Mouse (Mus musculus) lung, postnatal 25 days (tissue): ENCODE measurements around the gene Rtn4rl1.
"Not testable (repeated sequence)": the region's sequence is repeated elsewhere in the genome, so short reads cannot be mapped to it uniquely, and the experiment has no call there.

Source experiments
- DNase-seq: peaks from one replicate; pipeline ENCODE4 v3.0.0; 2022; ENCODE audit warnings: low spot score

The Rtn4rl1 gene

GRCm38 (mm10) chr11:75278115-75278514, 84.5 kb downstream of the Rtn4rl1 start:
- no peak for DNase-seq

- no peak for DNase-seq
Measured at GRCm38 (mm10) chr11:75279013-75279341, 85.4 kb downstream of the Rtn4rl1 start.

GRCm38 (mm10) chr11:75279342-75280065, 85.9 kb downstream of the Rtn4rl1 start:
- DNase-seq: no peak

DNA sequence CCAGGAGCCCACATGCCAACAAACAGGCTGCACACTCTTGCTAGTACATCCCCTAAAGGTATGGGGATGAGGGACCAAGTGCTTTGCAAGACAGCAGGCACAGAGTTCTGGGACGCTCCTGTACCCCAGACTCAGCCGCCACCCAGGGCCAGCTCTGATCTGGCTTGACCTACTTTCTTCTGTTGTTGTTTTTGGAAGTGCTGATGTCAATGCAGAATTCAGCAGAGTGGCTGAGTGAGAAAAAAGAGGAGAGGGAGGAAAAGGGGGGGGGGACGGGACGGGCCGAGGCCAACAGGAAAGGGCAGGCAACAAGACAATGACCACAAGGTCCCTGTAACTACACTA, 86.5 kb downstream of the Rtn4rl1 start:
- no peak for DNase-seq

DNA sequence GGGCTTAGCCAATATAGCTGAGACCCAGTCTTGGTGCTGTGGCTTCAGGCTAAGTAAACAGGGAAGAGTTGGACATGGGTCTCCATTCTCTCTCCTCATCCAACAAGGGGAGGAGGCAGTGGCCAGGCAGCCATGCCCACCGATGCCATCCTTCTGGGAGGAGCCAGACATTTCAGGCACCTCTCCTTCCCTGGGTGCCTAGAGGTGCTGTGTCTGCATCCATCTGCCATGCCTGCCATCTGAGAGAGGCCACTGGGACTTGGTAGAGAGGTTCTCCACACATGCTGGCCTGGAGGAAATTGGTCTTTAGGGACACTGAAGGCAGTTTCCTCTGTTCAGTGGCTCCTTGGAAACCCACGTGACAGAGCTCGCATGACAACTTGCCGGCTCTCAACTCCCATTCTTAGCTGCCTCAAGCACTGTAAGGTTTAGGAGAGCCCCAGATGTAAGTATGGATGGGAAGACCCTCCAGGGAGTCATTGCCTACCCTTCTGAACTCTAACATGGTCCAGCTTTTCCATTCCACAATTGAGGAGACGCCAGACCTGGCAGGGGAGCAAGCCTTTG, 86.9 kb downstream of the Rtn4rl1 start:
- no peak for DNase-seq

DNA sequence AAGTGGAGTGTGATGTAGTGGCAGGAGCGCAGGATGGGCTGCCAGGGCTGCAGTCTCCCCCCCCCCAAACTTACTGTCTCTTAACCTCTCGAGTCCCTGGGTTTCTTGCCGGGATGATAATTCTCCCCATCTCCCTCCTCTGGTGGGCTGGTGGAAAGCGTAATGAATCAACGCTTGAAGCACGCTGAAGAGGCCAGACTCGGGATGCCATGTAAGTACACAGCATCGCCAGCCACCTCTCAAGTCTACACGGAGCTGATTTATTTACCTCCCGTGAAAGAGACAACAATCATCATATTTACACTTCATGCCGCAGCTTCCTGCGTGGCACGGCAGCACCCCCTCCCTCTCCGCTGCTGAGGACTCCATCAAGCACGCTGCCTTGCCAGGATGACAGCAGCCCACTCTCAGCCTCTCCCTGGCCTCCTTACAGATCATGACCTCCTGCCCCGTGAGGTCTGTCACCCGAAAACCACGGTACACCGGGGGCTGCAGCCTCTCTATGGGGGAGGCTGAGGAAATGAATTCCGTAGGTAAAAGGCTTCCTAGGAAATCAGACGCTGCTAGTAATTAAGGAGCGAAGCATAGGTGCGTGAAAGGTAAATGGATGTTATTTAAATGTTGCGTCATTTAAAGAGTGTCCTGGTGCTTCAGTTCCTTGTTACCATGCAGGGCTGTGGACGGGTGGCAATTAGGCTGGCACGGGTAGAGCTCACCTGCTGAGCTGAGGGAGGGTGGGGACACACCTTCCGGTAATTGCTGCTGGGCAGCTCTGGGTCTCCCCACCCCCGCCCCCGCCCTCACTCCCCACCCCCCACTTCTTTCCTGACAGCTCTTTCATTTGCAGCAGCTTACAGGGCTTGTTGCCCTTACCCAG, 88.0 kb downstream of the Rtn4rl1 start:
- no peak for DNase-seq

DNA sequence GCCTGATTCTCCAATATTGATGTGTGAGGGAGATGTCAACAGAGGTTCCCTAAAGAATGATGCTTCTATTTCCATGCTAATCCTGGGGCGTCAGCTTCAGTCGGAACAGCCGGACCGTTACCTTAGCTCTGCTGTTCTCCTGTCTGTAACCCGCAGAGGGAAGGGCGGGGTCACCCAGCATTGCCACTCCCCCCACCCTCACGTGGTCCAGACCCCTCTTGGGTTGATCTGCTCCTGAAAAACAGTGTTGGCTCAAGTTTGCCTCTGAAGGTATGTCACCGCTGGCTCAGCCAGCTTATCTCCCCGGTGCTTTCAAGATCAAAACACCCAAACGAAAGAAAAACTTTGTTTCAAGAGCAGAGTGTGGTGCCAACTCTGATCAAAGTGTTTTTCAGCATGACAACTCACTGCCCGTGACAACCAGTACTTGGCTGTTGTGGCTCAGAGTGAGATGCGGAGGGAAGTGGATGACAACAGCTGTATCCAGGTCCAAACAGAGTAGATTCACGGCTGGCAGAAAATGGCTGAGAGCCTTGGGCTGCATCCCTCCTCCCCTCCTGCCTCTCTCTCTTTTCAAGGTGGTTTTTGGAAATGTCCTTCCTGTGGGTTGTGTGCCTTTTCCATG, 89.0 kb downstream of the Rtn4rl1 start:
- peak; percentile 42 for DNase-seq

GRCm38 (mm10) chr11:75283784-75284183, 90.2 kb downstream of the Rtn4rl1 start:
- DNase-seq: not testable (repeated sequence)

DNA sequence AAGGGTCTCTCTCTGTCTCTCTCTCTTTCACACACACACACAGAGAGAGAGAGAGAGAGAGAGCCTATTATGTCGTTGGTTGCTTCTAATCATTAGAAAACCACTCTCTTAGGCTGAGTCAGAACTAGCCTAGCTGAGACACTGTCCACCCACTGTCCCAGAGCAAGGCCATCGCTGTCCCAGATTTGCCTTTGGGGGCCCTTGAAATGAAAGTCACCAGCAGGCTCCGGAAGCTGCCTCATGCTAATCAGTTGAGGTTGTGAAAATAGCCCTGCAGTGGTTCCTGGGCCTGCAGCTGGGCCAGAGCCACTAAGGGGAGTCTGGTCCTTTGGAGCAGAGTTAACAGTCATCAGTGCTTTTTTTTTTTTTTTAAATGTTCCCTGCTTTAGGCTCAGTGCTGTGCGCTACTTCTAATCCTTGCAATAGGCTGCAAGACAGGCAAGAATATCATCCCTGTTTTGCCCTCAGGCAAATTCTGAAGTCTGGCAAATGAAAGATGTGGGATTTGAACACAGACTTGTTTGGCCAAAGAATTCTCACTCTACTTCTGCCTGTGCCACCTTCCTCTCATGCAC, 92.4 kb downstream of the Rtn4rl1 start:
- no peak for DNase-seq

DNA sequence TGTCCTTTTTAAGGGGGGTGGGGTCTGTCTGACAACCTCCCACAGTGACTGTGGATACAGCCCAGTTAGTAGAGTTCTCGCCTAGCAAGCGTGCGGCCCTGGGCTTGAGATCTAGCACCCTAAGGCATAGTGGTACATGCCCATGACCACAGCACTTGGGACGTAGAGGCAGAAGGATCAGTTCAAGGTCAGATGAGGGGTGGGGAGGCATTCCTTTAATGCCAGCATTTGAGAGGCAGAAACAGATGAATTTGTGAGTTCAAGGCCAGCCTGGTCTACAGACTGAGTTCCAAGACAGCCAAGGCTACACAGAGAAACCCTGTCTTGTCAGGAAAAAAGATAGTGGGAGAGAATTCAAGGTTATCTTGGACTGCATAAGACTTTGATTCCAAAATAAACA, 93.3 kb downstream of the Rtn4rl1 start:
- no peak for DNase-seq

DNA sequence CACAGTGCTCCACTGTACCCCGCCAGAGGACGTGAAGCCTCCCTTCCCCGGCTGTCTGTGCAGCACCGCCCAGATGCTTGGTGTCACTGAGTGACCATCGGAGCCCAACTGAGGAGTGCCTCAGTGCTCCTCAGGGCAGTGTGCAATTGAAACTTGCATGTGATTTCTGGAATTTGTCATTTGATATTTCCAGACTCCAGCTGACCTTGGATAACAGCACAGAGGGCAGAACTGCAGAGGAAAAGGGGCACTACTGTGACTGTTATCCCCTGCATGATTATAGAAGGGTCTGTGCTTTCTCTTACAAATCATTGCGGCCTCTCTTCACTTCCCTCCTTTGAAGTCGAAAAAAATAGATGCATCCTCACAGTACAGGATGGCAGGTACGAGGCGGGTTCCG, 94.4 kb downstream of the Rtn4rl1 start:
- DNase-seq: no peak

GRCm38 (mm10) chr11:75288517-75288916, 94.9 kb downstream of the Rtn4rl1 start:
- no peak for DNase-seq

DNA sequence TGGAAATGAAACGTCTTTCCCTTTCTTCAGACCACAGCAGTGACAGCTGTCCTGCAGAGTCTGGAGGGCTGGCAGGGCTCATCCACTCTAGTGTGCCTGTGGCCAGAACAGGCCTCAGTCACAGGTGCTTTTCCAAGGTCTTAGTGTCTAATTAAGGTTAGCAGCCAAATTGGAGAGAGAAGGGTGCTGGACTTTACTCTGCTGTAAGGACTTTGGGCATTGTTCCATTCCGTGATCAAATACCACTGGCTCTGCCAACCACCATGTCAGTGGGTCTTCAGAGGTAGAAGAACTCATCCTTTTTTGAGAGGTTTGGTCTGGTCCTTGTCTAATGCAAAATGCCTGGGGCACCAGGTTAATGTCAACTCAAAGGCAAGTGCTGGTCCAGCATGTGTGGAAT, 95.5 kb downstream of the Rtn4rl1 start:
- DNase-seq: no peak

- peak; percentile 91 for DNase-seq
Measured at GRCm38 (mm10) chr11:75290566-75291271, 97.1 kb downstream of the Rtn4rl1 start.

GRCm38 (mm10) chr11:75291389-75292215, 98.0 kb downstream of the Rtn4rl1 start:
- DNase-seq: no peak

DNA sequence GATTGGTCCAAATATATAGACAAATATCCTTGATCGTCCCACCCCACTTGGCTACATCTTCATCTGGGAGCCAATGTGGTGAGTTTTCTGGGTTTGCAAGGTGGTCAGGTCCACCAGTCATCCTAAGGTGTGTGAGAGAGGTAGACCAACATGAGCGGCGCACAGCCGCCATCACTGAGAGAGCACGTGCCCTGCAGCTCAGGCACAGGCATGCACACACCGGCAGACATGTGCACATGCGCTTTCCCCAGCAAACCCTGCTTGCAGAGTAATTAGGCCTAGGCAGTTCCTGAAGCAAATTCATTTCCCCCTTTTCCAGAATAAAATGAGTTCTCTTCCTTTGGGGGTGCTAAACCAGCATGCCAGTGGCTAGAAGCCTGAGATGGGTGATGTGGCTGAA, 98.7 kb downstream of the Rtn4rl1 start:
- no peak for DNase-seq

DNA sequence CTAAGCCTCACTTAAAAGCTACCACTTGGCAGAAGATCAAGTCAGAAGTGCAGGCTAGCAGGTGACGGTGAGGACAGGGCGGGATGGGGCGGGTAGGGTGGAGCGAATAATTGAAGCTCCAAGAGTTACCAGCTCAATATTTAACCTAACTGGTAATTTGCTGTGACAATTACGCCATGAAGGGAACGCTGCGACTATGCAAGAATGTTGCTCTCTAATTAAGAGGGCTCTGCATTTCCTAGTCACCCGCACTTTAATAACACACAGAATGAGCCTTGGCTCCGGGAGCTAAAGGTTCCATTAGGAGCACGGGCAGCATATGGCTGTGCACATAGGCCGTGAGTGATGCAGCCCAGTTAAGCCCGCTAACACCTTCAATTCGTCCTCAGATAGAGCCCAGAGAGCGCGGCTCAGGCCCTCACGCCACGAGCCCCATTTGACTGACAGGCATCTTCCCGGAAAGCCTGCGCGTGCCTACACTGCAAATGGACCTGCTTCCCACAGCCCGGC, 100.3 kb downstream of the Rtn4rl1 start:
- no peak for DNase-seq

DNA sequence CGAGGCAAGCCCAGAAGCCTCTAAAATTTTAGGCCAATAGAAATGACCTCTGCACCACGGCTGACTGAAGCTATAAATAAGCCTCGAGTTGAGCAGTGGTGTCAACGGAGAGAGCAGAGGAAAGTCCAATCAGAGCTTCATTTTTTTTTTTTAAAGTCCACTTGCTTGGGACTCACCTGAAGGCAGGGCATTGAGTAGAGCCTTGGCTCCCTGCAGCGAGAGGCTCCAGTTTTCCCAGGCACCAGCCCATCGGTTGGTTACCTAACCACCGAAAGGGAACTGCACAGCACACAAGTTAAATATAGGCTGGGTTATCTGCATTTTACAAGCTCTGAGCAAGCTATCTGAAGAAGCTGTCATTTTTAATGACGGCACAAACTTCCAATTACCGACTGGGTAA, 101.3 kb downstream of the Rtn4rl1 start:
- DNase-seq: no peak

GRCm38 (mm10) chr11:75295534-75295933, 102.0 kb downstream of the Rtn4rl1 start:
- not testable (repeated sequence) for DNase-seq

DNA sequence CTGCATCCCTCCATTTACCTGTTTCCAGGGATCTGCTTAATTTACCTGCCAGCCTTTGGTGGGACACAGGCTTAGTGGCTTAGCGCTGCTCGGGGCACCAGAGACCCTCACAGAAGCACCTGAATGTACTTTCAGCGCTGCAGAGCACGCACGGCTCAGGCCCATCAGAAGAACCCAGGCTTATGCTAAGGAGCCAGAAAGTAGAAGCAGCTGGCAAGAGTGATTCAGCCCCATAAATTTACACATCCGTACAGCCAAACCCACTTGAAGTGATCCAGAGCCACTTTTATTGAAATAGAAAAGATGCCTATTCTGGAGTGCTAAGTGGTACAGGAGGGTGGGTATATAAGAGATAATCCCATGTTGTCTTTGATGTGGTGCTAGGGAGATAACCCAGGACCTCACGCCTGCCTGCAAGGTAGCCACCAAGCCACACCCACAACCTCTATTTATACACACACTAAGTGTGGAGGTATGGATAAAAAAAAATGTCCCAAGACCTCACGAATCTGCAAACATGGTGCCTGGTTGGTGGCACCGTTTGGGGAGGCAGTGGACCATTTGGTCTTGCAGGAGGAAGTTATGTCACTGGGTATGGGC, 102.9 kb downstream of the Rtn4rl1 start:
- DNase-seq: no peak
